In the genomic region with DNA sequence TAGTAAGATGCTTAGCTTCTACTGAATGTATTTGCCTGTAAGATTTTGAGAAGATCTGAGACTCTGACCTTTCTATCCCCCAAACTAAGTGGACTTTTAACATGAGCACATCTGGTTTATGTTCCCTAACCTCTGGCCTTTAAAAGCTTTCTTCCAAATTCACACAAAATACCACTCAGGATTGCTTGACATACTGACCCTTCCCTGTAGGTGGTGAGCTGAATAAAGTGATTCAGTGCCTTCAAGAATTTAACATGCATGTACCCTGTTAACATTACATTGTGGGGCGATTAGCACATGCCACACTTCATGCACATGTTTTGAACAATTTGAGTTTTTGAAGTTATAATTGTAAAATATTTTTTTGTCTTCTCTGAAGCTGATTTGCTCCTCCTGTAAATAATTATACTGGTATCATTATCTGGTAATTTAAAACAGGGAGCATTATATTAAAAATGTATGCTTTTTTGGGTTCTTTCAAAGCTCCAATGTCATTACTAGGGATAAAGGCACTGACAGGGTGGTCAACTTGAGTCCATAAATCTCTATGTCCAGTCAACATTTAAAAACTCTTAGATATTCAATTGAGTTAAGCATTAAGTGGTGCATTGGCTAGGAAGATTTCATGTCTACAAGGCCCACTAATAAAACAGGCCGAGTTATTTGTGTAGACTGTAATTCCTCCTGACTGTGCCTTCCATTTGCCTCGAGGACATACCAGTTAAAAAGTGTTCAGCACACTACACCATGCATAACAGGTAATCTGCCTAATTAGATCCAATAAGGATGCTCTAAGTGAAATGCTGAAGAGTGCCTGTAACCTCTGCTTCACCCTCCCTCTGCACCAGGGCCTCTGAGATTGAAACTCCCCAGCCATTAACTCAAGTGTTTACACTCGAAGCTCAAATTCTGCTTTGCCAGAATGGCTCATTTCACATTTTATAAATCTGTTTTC, we compare ENCODE assay signal across 22 mouse cellular contexts.
DNase-seq lines count a peak whose midpoint lies in the region; ATAC-seq and TF ChIP-seq lines count a peak whose summit lies in the region.
"Had no signal": no experiment of that assay in that cellular context is flagged by ENCODE, and none has a peak within 500 bp of the region (broad histone marks: within the 10 kb centered on the region; RNA-seq: fewer than 3 reads in every experiment).

No protein-coding gene starts in this region.

- peak; percentile 14 for DNase-seq in midbrain, embryonic 14.5 days
- DNase-seq in midbrain, embryonic 11.5 days (ENCODE audit: low spot score, missing footprints) = no peak
- DNase-seq in embryo, embryonic 10.5 days (ENCODE audit: low spot score) = peak; percentile 75
- peak; percentile 27 for DNase-seq in embryonic facial prominence, embryonic 10.5 days (ENCODE audit: low spot score)
- DNase-seq in hindlimb bud, embryonic 11.5 days (ENCODE audit: extremely low spot score, low read depth, low spot score) = peak; percentile 91
- DNase-seq in thymus, adult 2 months = no peak
- DNase-seq in kidney, adult 9 months = no peak
- no peak for DNase-seq in MN1 (ENCODE audit: low spot score)
- DNase-seq: adrenal gland, postnatal 14 days; cerebellum, adult 11 months; gastrocnemius, postnatal 25 days; kidney, adult 11 months; layer of hippocampus, postnatal 36 days; right cerebral cortex, postnatal 14 days; thymus, adult 18-20 months had no signal

- no peaks in the 10 kb centered on the region for H3K9me3 ChIP-seq in midbrain, embryonic 14.5 days (ENCODE audit: control insufficient read depth, low read length)
- H3K9me3 ChIP-seq in midbrain, embryonic 11.5 days (ENCODE audit: control insufficient read depth, low read length) = no peaks in the 10 kb centered on the region
- H3K9me3 ChIP-seq in embryonic facial prominence, embryonic 10.5 days = no peaks in the 10 kb centered on the region
- H3K9me3 ChIP-seq: forebrain, embryonic 12.5 days; hindbrain, embryonic 15.5 days; limb, embryonic 15.5 days; stomach, embryonic 15.5 days had no signal

- no peak for TF ChIP-seq POLR2A in thymus, adult 2 months (IDR thresholded peaks at IDR 0.05; ENCODE audit: control insufficient read depth, extremely low read depth, insufficient read depth, low read length, poor library complexity)

- WGBS in midbrain, embryonic 14.5 days = 68% methylated on average over 4 of the region's 4 CpGs
- 66% methylated on average over 4 of the region's 4 CpGs for whole genome bisulfite sequencing in midbrain, embryonic 11.5 days
- 33% methylated on average over 4 of the region's 4 CpGs for WGBS in embryonic facial prominence, embryonic 10.5 days
- 80% methylated on average over 4 of the region's 4 CpGs for WGBS in thymus, adult 2 months

- H3K4me3 ChIP-seq in midbrain, embryonic 14.5 days (replicated peaks; ENCODE audit: low read depth, low read length) = no peak overlapping the region
- no peak overlapping the region for H3K4me3 ChIP-seq in midbrain, embryonic 11.5 days (ENCODE audit: low read depth, low read length)
- H3K4me3 ChIP-seq in embryonic facial prominence, embryonic 10.5 days = no peak overlapping the region
- H3K4me3 ChIP-seq in thymus, adult 2 months (ENCODE audit: control insufficient read depth, insufficient read depth, low read length) = no peak overlapping the region
- H3K4me3 ChIP-seq: forebrain, embryonic 12.5 days; hindbrain, embryonic 15.5 days; limb, embryonic 15.5 days; stomach, embryonic 15.5 days had no signal

- H3K4me1 ChIP-seq in midbrain, embryonic 14.5 days (ENCODE audit: control insufficient read depth, insufficient read depth, low read length) = no peaks in the 10 kb centered on the region
- no peaks in the 10 kb centered on the region for H3K4me1 ChIP-seq in midbrain, embryonic 11.5 days (ENCODE audit: control insufficient read depth, insufficient read depth, low read length)
- H3K4me1 ChIP-seq in embryonic facial prominence, embryonic 10.5 days = peaks cover 12% of the 10 kb centered on the region
- no peaks in the 10 kb centered on the region for H3K4me1 ChIP-seq in thymus, adult 2 months (replicated peaks; ENCODE audit: control insufficient read depth, insufficient read depth, low read length)
- H3K4me1 ChIP-seq: forebrain, embryonic 12.5 days; hindbrain, embryonic 15.5 days; limb, embryonic 15.5 days; stomach, embryonic 15.5 days had no signal

- H3K36me3 ChIP-seq in midbrain, embryonic 14.5 days (ENCODE audit: control insufficient read depth, insufficient read depth, low read length) = no peaks in the 10 kb centered on the region
- no peaks in the 10 kb centered on the region for H3K36me3 ChIP-seq in midbrain, embryonic 11.5 days (ENCODE audit: control insufficient read depth, insufficient read depth, low read length)
- no peaks in the 10 kb centered on the region for H3K36me3 ChIP-seq in embryonic facial prominence, embryonic 10.5 days (replicated peaks)
- H3K36me3 ChIP-seq in thymus, adult 2 months (ENCODE audit: control insufficient read depth, insufficient read depth, low read length) = no peaks in the 10 kb centered on the region
- H3K36me3 ChIP-seq: forebrain, embryonic 12.5 days; hindbrain, embryonic 15.5 days; limb, embryonic 15.5 days; stomach, embryonic 15.5 days had no signal

- no peak overlapping the region for H3K9ac ChIP-seq in midbrain, embryonic 14.5 days (replicated peaks; ENCODE audit: low read length)
- H3K9ac ChIP-seq in midbrain, embryonic 11.5 days (ENCODE audit: low read length) = no peak overlapping the region
- H3K9ac ChIP-seq: forebrain, embryonic 12.5 days; hindbrain, embryonic 15.5 days; limb, embryonic 15.5 days; stomach, embryonic 15.5 days had no signal

- H3K27me3 ChIP-seq in midbrain, embryonic 14.5 days (ENCODE audit: control insufficient read depth, insufficient read depth, low read length) = no peaks in the 10 kb centered on the region
- H3K27me3 ChIP-seq in midbrain, embryonic 11.5 days (ENCODE audit: control insufficient read depth, insufficient read depth, low read length) = no peaks in the 10 kb centered on the region
- H3K27me3 ChIP-seq in embryonic facial prominence, embryonic 10.5 days (replicated peaks; ENCODE audit: low read depth, poor library complexity, severe bottlenecking) = no peaks in the 10 kb centered on the region
- no peaks in the 10 kb centered on the region for H3K27me3 ChIP-seq in thymus, adult 2 months (ENCODE audit: control insufficient read depth, insufficient read depth, low read length)
- H3K27me3 ChIP-seq: forebrain, embryonic 12.5 days; hindbrain, embryonic 15.5 days; limb, embryonic 15.5 days; Patski; stomach, embryonic 15.5 days had no signal

- ATAC-seq in midbrain, embryonic 14.5 days (ENCODE audit: low FRiP score, low TSS enrichment) = no peak
- ATAC-seq in midbrain, embryonic 11.5 days (ENCODE audit: low FRiP score) = no peak
- ATAC-seq: lung, postnatal 0 days; Patski had no signal

- TF ChIP-seq CTCF in thymus, adult 2 months (IDR thresholded peaks at IDR 0.05; ENCODE audit: borderline replicate concordance, control insufficient read depth, extremely low read depth, insufficient read depth, low read length, poor library complexity) = no peak

- no peak overlapping the region for H3K27ac ChIP-seq in midbrain, embryonic 14.5 days (replicated peaks; ENCODE audit: low read depth, low read length)
- H3K27ac ChIP-seq in midbrain, embryonic 11.5 days (ENCODE audit: low read depth, low read length) = no peak overlapping the region
- H3K27ac ChIP-seq in embryonic facial prominence, embryonic 10.5 days (replicated peaks) = 0 out of 2 replicates have a peak overlapping the region, but pooled peaks have one; percentile 14
- no peak overlapping the region for H3K27ac ChIP-seq in thymus, adult 2 months (ENCODE audit: control insufficient read depth, insufficient read depth, low read length)
- H3K27ac ChIP-seq: forebrain, embryonic 12.5 days; hindbrain, embryonic 15.5 days; kidney, postnatal 0 days; limb, embryonic 15.5 days; stomach, embryonic 15.5 days had no signal

- H3K4me2 ChIP-seq in midbrain, embryonic 14.5 days (ENCODE audit: low read length) = no peak overlapping the region
- H3K4me2 ChIP-seq in midbrain, embryonic 11.5 days = no peak overlapping the region
- H3K4me2 ChIP-seq: forebrain, embryonic 12.5 days; hindbrain, embryonic 15.5 days; limb, embryonic 15.5 days; stomach, embryonic 15.5 days had no signal

Comparison
In these comparisons a context has a peak if more than half of its experiments do, and no peak if none do; other contexts are left out.
1. DNase-seq: peak in midbrain, embryonic 14.5 days (single experiment), embryo, embryonic 10.5 days (single experiment), embryonic facial prominence, embryonic 10.5 days (single experiment) and hindlimb bud, embryonic 11.5 days (single experiment); none in midbrain, embryonic 11.5 days (single experiment), thymus, adult 2 months (single experiment), kidney, adult 9 months (single experiment) and MN1 (single experiment).